Mouse (Mus musculus) common myeloid progenitor, adult 5-6 weeks (primary cell): ENCODE measurements around the gene Mgrn1. TPM values are rescaled to one million over a fixed set of nuclear protein-coding genes. Genes with fewer than 3 reads are reported as not detected.

Experiments
- ATAC-seq: replicated peaks from 2 replicates; pipeline ENCODE4 v1.8.0; 2016; ENCODE audit warnings: low read depth, mild to moderate bottlenecking, moderate TSS enrichment, inconsistent platforms; ENCODE audit not compliant: poor library complexity, severe bottlenecking
- total RNA-seq: library from RNA; stranded (forward); fragments of 200-1000, 187-1606 nt; gene quantifications from 2 replicates; pipeline ENCODE4 v1.2.3, GENCODE M21; 2017

Mgrn1 gene
- total RNA-seq, 1 experiment from 2014 or later: 11.2 TPM

- no peak for ATAC-seq
Measured at GRCm38 (mm10) chr16:4937351-4938190, 51.5 kb downstream of the Mgrn1 start.

- ATAC-seq: no peak
Measured at GRCm38 (mm10) chr16:4938461-4938860, 52.4 kb downstream of the Mgrn1 start, which contains the start of gene Nudt16l1. Nudt16l1 (plus strand) TSS chr16:4938761.

- peak; percentile 89 for ATAC-seq
Measured at GRCm38 (mm10) chr16:4938989-4939388, 52.9 kb downstream of the Mgrn1 start.

GRCm38 (mm10) chr16:4939412-4939811 is 53.4 kb downstream of the Mgrn1 start:
- peak; percentile 34 for ATAC-seq

- ATAC-seq: no peak
Measured at GRCm38 (mm10) chr16:4940311-4940850, 54.3 kb downstream of the Mgrn1 start.

- no peak for ATAC-seq
Measured at GRCm38 (mm10) chr16:4941016-4941415, 55.0 kb downstream of the Mgrn1 start.

- ATAC-seq: no peak
Measured at GRCm38 (mm10) chr16:4942868-4943267, 56.8 kb downstream of the Mgrn1 start.

GRCm38 (mm10) chr16:4943431-4943830 is 57.4 kb downstream of the Mgrn1 start:
- ATAC-seq: no peak

GRCm38 (mm10) chr16:4945415-4945814 is 59.4 kb downstream of the Mgrn1 start:
- ATAC-seq: no peak

- ATAC-seq: no peak
Measured at GRCm38 (mm10) chr16:4946155-4946554, 60.1 kb downstream of the Mgrn1 start.

GRCm38 (mm10) chr16:4947378-4947777 is 61.3 kb downstream of the Mgrn1 start:
- ATAC-seq: no peak

- ATAC-seq: no peak
Measured at GRCm38 (mm10) chr16:4956609-4957008, 70.6 kb downstream of the Mgrn1 start.

- no peak for ATAC-seq
Measured at GRCm38 (mm10) chr16:4957446-4957845, 71.4 kb downstream of the Mgrn1 start.

GRCm38 (mm10) chr16:4960260-4960659 is 74.2 kb downstream of the Mgrn1 start:
- no peak for ATAC-seq

- ATAC-seq: no peak
Measured at GRCm38 (mm10) chr16:4963346-4963745, 77.3 kb downstream of the Mgrn1 start.

- peak; percentile 92 for ATAC-seq
Measured at GRCm38 (mm10) chr16:4963797-4964709, 78.0 kb downstream of the Mgrn1 start, which contains the start of gene Anks3. Anks3 (minus strand) TSS chr16:4964205.

GRCm38 (mm10) chr16:4964731-4965391 is 78.8 kb downstream of the Mgrn1 start:
- ATAC-seq: 0 out of 2 replicates have a peak, but pooled peaks have one; percentile 6

GRCm38 (mm10) chr16:4965392-4966129 is 79.5 kb downstream of the Mgrn1 start:
- no peak for ATAC-seq

GRCm38 (mm10) chr16:4968426-4968825 is 82.4 kb downstream of the Mgrn1 start:
- ATAC-seq: no peak
